Mouse (Mus musculus): ENCODE measurements at regions not wholly inside any gene's neighbourhood (a gene's known extent, or its start where the extent isn't known, plus 50 kb on each side); places are given as distances from the start of the nearest gene placed in this dataset.

GRCm38 (mm10) chr9:50002695-50003094 lies 204.0 kb upstream of the Ncam1 start:
- no peak for DNase-seq

- DNase-seq, result no peak
Observed at GRCm38 (mm10) chr9:50000497-50001404, 202.0 kb upstream of the Ncam1 start.

GRCm38 (mm10) chr9:49999970-50000369 lies 201.2 kb upstream of the Ncam1 start:
- peak; percentile 19 for DNase-seq

GRCm38 (mm10) chr9:49998101-49998500 lies 199.4 kb upstream of the Ncam1 start:
- no peak for DNase-seq

- peak; percentile 30 for DNase-seq
Observed at GRCm38 (mm10) chr9:49989464-49990271, 190.9 kb upstream of the Ncam1 start.

GRCm38 (mm10) chr9:49988064-49988463 lies 189.3 kb upstream of the Ncam1 start:
- DNase-seq, result no peak

- no peak for DNase-seq
Observed at GRCm38 (mm10) chr9:49987481-49987880, 188.8 kb upstream of the Ncam1 start.

GRCm38 (mm10) chr9:49980344-49981207 lies 181.9 kb upstream of the Ncam1 start:
- DNase-seq, result peak; percentile 75

GRCm38 (mm10) chr9:49975938-49976671 lies 177.4 kb upstream of the Ncam1 start:
- DNase-seq, result peak; percentile 81

- DNase-seq, result no peak
Observed at GRCm38 (mm10) chr9:49973974-49974495, 175.3 kb upstream of the Ncam1 start.

GRCm38 (mm10) chr9:49969429-49969828 lies 170.7 kb upstream of the Ncam1 start:
- no peak for DNase-seq

- no peak for DNase-seq
Observed at GRCm38 (mm10) chr9:49964666-49965065, 165.9 kb upstream of the Ncam1 start.

- peak; percentile 32 for DNase-seq
Observed at GRCm38 (mm10) chr9:49962561-49963071, 163.9 kb upstream of the Ncam1 start.

- no peak for DNase-seq
Observed at GRCm38 (mm10) chr9:49961965-49962364, 163.2 kb upstream of the Ncam1 start.

GRCm38 (mm10) chr9:49961329-49961728 lies 162.6 kb upstream of the Ncam1 start:
- DNase-seq, result no peak

GRCm38 (mm10) chr9:49959987-49960386 lies 161.3 kb upstream of the Ncam1 start:
- DNase-seq, result no peak

GRCm38 (mm10) chr9:49958890-49959289 lies 160.2 kb upstream of the Ncam1 start:
- DNase-seq, result no peak

- DNase-seq, result no peak
Observed at GRCm38 (mm10) chr9:49954601-49955000, 155.9 kb upstream of the Ncam1 start.

- DNase-seq, result no peak
Observed at GRCm38 (mm10) chr9:49950321-49950720, 151.6 kb upstream of the Ncam1 start.

- DNase-seq, result no peak
Observed at GRCm38 (mm10) chr9:49948546-49948945, 149.8 kb upstream of the Ncam1 start.

GRCm38 (mm10) chr9:49946857-49947256 lies 148.1 kb upstream of the Ncam1 start:
- no peak for DNase-seq
